Mouse (Mus musculus): Measurements from ENCODE around the gene Zfp617. TPM values are rescaled to one million over a fixed set of nuclear protein-coding genes. Genes with fewer than 3 reads are reported as not detected.
"Not testable (repeated sequence)": the region's sequence is repeated elsewhere in the genome, so short reads cannot be mapped to it uniquely, and the experiment has no call there.

The Zfp617 gene
- polyA plus RNA-seq (2012; rRNA removed): 1.7 and 2.7 TPM in 2 replicates

- DNase-seq: peak; percentile 92
- Histone ChIP-seq H3K4me3 (replicated peaks; ENCODE audit: extremely low read depth, low read depth, low read length) (peak within 1 kb of the TSS; percentile 91), H3K4me1 (ENCODE audit: control insufficient read depth, insufficient read depth, low read length) (no peaks in the 10 kb centered on the region)
- 4% methylated on average over 47 of the region's 47 CpGs for WGBS
- TF ChIP-seq CTCF (IDR thresholded peaks at IDR 0.05; ENCODE audit: insufficient read depth, low read length) (peak; percentile 36), POLR2A (IDR thresholded peaks at IDR 0.05; ENCODE audit: borderline replicate concordance, extremely low read depth, low read depth, low read length) (peak; percentile 52; the same call in 1 of the 2 replicates)
Observed at GRCm38 (mm10) chr8:71908309-71909261, at the start of gene Zfp617, which contains the start of gene Zfp882. TSS of gene Zfp617 (plus strand) at chr8:71908635. TSS of gene Zfp882 (plus strand) at chr8:71908608.

DNA sequence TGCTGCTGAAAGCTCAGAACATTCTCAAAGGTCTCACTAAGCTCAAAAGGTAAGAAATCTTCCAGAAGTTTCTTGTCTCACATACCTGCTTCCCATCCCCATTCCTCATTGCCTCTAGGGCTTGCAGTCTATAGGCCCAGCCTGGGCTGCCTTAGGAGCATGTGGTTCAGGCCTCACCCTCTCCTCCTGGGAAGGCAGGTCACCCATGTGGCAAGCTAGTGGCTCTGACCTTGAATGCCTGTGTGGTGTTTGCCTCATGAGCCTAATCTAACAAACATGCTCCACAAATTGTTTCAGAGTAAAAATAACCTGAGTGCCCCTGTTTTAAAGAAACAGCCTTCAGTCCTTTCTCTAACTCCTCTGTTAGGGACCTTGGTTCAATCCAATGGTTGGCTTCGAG, 46.9 kb upstream of the Zfp617 start:
- WGBS: 73% methylated on average over 1 of the region's 1 CpGs
- H3K4me3 ChIP-seq (replicated peaks; ENCODE audit: extremely low read depth, low read depth, low read length); DNase-seq: not testable (repeated sequence)

DNA sequence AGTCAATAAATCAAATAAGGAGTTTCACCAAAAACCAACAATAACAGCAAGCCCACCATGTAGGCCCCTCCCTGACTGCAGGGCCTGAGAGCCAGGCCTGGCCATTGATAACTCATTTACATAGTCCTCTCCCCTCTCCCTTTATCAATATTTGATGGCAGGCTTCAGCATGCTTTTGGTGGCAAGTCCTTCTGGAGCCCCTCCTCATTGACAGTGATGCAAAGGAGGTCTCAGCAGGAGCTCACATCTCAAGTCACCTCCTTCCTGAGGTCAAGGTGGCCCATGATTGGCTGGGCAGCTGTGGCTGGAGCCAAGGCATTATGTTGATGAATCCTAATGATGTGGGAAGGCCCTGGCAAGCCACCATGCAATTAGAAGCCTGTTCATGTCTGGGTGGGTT, 46.4 kb upstream of the Zfp617 start:
- not testable (repeated sequence) for H3K4me1 ChIP-seq (ENCODE audit: control insufficient read depth, insufficient read depth, low read length); DNase-seq; H3K4me3 ChIP-seq (replicated peaks; ENCODE audit: extremely low read depth, low read depth, low read length)

More for the DNA sequence above, 46.9 kb upstream of the Zfp617 start:
- H3K4me1 ChIP-seq (ENCODE audit: control insufficient read depth, insufficient read depth, low read length): not testable (repeated sequence)

- peak; percentile 68 for DNase-seq
- 3% methylated on average over 45 of the region's 45 CpGs for WGBS
- TF ChIP-seq POLR2A (IDR thresholded peaks at IDR 0.05; ENCODE audit: borderline replicate concordance, extremely low read depth, low read depth, low read length) (peak; percentile 54; the same call in 1 of the 2 replicates), CTCF (IDR thresholded peaks at IDR 0.05; ENCODE audit: insufficient read depth, low read length) (no peak)
- Histone ChIP-seq H3K4me1 (ENCODE audit: control insufficient read depth, insufficient read depth, low read length) (peaks cover 2% of the 10 kb centered on the region; the same call in 1 of the 2 replicates), H3K4me3 (replicated peaks; ENCODE audit: extremely low read depth, low read depth, low read length) (peak within 1 kb of the TSS; percentile 80)
Observed at GRCm38 (mm10) chr8:71881618-71882274, 26.7 kb upstream of the Zfp617 start, which contains the start of gene Zfp709. TSS of gene Zfp709 (plus strand) at chr8:71882019.

- H3K4me3 ChIP-seq (replicated peaks; ENCODE audit: extremely low read depth, low read depth, low read length); DNase-seq; H3K4me1 ChIP-seq (ENCODE audit: control insufficient read depth, insufficient read depth, low read length): not testable (repeated sequence)
- 47% methylated on average over 11 of the region's 11 CpGs for WGBS
Observed at GRCm38 (mm10) chr8:71900666-71901065, 7.8 kb upstream of the Zfp617 start.

DNA sequence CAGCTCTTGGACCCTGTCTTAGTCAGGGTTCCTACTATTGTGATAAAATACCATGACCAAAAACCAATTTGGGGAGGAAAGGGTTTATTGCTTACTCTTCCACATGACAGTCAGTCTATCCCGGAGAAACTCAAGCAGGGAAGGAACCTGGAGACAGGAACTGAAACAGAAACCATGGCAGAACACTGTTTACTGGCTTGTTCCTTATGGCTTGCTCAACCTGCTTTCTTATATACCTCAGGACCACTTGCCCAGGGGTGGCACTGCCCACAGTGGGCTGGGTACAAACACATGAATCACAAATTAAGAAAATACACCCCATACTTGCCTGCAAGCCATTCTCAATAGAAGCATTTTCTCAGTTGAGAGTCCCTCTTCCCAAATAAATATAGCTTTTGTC, 5.4 kb upstream of the Zfp617 start:
- H3K4me1 ChIP-seq (ENCODE audit: control insufficient read depth, insufficient read depth, low read length); DNase-seq; H3K4me3 ChIP-seq (replicated peaks; ENCODE audit: extremely low read depth, low read depth, low read length): not testable (repeated sequence)
- WGBS: 46% methylated on average over 1 of the region's 1 CpGs

- H3K4me1 ChIP-seq (ENCODE audit: control insufficient read depth, insufficient read depth, low read length): no peaks in the 10 kb centered on the region
- H3K4me3 ChIP-seq (replicated peaks; ENCODE audit: extremely low read depth, low read depth, low read length): no peak overlapping the region
- TF ChIP-seq CTCF (IDR thresholded peaks at IDR 0.05; ENCODE audit: insufficient read depth, low read length) (no peak), POLR2A (IDR thresholded peaks at IDR 0.05; ENCODE audit: borderline replicate concordance, extremely low read depth, low read depth, low read length) (no peak)
- WGBS: 97% methylated on average over 1 of the region's 1 CpGs
- DNase-seq: no peak
Observed at GRCm38 (mm10) chr8:71906809-71907208, 1.6 kb upstream of the Zfp617 start.

DNA sequence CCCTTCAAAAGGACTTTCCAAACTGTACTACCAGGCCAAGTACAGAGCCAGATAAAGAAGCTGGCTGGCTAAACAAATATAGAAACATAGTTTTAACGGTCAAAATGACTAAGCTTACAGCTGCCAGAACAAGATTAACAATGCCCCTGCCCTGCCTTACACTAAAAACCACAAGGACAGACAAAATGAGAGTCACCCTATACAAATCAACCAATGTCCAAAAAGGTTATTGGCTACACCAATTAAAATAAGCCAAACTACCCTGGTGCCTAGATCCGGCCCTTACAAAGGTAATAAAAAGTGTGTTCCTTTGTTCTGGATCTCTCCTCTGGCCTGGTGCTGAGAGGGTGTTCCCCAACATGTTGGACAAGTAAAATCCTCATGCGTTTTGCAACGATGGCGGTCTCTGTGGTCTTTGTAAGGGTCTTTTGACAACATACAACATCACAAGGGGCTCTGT, 607 bp upstream of the Zfp617 start:
- no peak for DNase-seq
- H3K4me3 ChIP-seq (replicated peaks; ENCODE audit: extremely low read depth, low read depth, low read length): no peak overlapping the region

DNA sequence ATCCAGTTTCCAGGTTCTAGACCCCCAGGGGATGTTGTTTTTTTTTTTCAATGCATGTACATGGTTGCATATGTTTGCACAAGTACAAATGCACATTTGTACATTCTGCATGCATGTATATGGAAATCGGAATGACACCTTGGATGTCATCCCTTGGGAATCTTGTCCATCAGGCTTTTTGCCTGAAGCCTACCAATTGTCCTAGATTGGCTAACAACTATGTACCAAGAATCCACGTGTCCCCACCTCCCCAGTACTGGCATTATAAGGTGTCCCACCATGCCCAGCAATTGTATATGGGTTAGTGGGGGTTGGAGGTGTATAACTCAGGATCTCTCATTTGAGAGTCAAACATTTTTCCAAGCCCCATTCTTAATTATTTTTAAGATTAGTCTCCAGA, 3.9 kb downstream of the Zfp617 start:
- no peak for TF ChIP-seq CTCF (IDR thresholded peaks at IDR 0.05; ENCODE audit: insufficient read depth, low read length)
- DNase-seq: no peak
- Histone ChIP-seq H3K4me3 (replicated peaks; ENCODE audit: extremely low read depth, low read depth, low read length) (no peak overlapping the region), H3K4me1 (ENCODE audit: control insufficient read depth, insufficient read depth, low read length) (no peaks in the 10 kb centered on the region)
- WGBS: 93% methylated on average over 2 of the region's 2 CpGs

More for the DNA sequence above, 607 bp upstream of the Zfp617 start:
- TF ChIP-seq CTCF (IDR thresholded peaks at IDR 0.05; ENCODE audit: insufficient read depth, low read length) (no peak), POLR2A (IDR thresholded peaks at IDR 0.05; ENCODE audit: borderline replicate concordance, extremely low read depth, low read depth, low read length) (no peak)
- H3K4me1 ChIP-seq (ENCODE audit: control insufficient read depth, insufficient read depth, low read length): no peaks in the 10 kb centered on the region
- 96% methylated on average over 5 of the region's 5 CpGs for WGBS

Data from lung, adult 2 months (tissue).